Mouse (Mus musculus) 3T3-L1 (cell line): ENCODE measurements at regions not wholly inside any gene's neighbourhood (a gene's known extent, or its start where the extent isn't known, plus 50 kb on each side); places are given as distances from the start of the nearest gene placed in this dataset.

ENCODE experiments used
- DNase-seq: peaks from one replicate; pipeline ENCODE4 v3.0.0-alpha.2; 2015; ENCODE audit warnings: low read depth, low spot score

- peak; percentile 5 for DNase-seq
These were observed 55.3 kb upstream of the Ccnd2 start for GRCm38 (mm10) chr6:127207308-127207707.

- DNase-seq = no peak
These were observed 61.4 kb upstream of the Ccnd2 start for GRCm38 (mm10) chr6:127213355-127213754.

GRCm38 (mm10) chr6:127215915-127216314, 63.9 kb upstream of the Ccnd2 start:
- DNase-seq = no peak

- no peak for DNase-seq
These were observed 66.8 kb upstream of the Ccnd2 start for GRCm38 (mm10) chr6:127218634-127219445.

DNA sequence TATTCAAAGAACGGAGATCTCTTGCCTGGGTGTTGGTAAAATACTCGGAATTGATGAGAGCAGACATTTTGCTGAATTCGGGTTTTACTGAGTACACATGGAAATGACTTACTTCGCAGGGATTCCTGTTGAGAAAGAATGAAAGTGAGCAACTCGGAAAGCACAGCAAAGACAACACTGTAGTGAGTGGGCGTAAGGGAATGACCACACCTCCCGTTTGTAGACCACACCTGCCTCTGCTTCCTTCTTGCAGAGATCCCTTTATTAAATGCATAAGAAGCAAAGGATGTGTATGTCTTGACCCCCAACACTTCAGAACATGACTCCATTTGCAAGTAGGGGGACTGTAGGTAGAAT, 67.4 kb upstream of the Ccnd2 start:
- no peak for DNase-seq

- no peak for DNase-seq
These were observed 74.4 kb upstream of the Ccnd2 start for GRCm38 (mm10) chr6:127226242-127226983.

DNA sequence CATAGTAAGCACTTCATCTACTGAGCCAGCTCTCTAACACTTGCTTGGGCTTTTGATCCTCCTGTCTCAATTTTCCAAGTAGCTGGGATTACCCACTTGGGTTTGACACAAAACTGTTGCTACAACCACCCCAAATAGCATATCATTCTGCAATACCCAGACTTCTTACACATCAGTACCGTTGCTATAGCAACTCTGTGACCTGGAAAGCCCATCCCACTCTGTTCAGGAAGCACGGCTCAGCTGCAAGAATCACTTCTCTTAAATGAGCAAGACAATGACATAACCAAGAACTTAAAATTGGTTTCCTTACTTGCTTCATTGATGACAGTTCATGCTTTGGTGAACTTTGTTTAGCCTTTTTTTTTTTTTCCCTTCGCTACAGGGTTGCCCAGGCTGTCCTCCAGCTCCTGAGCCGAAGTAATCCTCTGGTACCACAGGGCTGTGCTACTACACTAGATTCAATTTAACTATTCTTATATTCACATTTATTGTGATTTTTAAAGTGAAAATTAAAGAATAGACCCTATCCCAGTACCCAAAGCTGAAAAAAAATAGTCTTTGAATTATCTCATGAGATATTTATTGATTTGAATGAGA, 84.6 kb upstream of the Ccnd2 start:
- no peak for DNase-seq

DNA sequence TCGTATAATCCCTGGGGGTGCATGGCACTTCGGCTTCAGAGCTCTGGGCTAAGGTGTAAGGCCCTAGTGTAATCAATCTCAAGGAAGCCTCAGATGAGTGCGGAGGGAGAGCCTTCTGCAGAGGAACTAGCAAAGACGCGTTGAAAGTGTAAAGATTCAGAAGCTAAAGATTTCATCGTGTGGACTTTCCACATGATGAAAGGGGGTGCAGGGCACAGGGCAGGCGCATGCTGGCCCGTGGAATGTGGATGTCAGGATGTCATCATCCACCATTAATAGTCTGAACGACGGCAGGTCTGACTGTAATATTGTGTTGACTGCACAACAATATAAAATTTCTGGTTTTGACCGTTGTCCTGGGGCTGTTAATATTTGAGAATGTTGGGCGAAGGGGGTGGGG, 85.2 kb upstream of the Ccnd2 start:
- DNase-seq = no peak

DNA sequence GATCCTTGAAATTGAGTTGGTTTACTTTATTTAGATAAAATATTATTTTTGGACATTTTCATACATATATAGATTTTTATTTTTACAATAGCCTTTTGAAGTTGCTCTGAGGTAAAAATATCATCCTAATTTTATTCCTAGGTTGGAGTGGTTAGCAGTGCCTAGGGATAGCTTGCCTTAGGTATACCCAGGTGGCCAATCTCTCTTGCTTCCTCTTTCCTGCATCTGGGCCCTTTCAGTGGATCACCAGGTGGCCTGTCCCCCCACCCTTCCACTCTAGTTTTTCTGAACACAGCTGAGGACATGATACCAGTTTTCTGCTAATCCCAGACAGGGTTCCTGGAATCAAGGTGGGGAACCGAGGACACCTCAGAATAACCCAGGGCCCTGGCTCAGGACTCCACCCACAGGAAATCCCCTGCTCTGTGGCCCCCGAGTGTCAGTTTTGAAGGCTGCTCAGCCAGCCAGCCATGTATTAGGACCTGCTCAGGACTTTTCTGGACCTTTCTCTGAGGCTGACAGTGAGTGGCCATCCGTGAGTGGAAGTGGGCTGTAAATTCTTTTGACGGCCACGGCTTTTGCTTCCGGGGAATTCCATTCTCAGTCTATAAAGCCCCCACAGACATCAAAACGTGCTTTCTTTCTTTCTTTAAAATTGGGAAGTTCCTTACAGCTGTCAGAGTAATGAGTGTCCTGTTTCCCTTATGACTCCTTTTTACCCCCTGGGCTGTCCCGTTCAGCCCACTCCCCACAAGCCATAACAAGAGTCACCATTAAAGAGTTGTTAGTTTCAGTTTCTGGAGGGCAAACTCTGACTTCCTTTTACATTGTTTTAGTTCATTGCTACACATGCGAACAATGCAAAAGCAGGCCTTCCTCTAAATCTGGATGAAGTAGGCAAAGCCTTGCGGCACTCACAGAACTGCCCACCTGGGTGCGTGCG, 87.8 kb upstream of the Ccnd2 start:
- no peak for DNase-seq

GRCm38 (mm10) chr6:127240472-127241375, 88.7 kb upstream of the Ccnd2 start:
- no peak for DNase-seq

DNA sequence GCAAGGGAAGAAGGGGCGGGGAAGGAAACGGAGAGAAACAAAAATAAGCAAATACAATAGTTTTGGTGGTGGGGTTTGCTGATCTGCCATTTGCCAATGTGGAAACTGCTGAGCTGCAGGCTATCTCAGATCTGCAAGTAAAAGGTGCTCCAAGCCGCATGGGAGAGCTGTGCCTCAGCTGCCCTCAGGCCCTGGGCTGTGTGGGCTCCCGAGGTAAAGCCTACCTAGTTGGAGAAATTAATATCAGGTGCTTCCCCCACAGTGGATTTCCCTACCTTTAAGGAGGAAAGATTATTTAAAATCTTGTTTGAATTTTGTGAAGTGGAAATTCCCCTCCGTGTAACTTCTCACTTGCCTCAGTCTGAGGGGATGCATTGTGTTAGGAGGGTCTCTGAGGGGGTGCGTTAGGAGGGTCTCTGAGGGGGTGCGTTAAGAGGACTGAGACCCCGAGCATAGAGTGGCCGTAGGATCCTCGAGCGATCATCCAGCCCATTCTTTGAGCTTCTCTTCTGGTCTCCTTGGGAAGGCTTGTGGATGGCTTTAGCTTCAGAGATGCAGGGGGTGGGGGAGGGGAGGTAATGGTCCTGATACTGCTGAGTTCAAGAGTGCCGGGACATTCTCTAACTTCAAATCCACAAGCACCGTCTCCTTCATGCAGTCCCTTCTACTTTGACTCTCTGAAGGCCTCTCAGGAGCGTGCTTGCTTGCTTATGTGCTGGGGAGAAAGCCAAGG, 89.9 kb upstream of the Ccnd2 start:
- no peak for DNase-seq

DNA sequence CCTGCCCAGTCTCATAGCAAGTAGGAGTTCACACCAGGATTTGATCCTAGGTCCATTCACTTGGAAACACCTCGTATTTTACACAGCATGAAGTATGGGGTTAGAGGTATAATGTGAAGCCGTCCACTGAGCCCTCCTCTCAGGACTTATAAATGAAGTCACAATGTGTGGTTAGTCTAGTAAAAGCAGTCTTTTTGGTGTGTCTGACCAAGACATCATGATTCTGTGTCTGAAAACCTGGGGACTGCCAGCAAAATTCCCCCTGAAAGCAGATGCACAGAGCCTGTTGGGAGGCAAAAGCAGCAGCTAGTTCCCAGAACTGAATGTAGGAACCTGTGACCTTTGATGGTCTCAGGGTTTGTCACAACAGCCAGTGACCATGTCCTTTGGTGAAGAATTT, 91.0 kb upstream of the Ccnd2 start:
- DNase-seq = no peak

DNA sequence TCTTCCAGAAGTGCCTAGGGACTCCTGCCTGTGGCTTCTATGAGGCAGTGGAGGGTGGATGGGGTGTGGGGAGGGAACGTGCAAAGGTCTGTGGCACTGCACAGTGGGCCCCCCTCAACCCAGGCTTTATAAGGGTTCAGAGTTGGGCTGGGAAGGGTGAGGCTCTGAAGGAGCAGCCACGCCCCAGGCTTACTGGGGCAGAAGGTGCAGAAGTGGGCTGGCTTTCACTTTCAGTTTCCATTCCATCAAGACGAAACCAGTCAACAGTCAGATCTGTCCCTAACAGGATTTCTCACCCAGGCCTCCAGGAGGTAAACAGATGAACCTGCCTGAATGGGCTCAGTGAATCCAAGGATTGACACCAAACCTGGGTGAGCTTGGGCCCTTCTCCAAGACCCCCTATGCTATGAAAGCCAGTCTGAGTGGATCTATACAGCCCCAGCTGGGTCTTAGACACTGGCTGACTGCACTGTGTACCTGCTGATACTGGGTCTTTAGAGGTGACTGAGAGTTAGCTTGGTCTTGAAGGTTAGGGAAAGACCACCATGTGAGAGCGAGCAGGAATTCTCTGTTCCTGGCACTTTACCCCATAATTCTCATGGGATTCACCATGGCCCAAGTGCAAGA, 93.9 kb upstream of the Ccnd2 start:
- DNase-seq = peak; percentile 58

DNA sequence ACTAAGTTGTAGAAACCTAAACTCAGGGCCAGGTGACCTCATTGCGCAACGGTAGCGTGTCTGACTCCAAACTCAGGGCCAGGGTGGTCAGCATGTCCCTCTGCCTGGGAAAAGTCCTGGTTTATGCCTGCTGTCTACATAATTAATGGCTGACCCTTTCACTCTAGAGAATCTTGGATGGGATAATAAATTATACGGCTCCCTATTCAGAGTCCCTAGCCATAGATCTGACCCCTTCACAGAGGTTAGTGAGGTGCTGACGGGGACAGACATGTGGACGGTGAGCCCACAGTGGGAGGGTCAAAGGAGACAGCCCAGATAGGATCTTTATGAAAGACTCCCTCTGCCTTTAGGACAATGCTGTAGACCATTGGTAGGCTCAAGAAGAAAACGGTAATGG, 94.7 kb upstream of the Ccnd2 start:
- DNase-seq = no peak

DNA sequence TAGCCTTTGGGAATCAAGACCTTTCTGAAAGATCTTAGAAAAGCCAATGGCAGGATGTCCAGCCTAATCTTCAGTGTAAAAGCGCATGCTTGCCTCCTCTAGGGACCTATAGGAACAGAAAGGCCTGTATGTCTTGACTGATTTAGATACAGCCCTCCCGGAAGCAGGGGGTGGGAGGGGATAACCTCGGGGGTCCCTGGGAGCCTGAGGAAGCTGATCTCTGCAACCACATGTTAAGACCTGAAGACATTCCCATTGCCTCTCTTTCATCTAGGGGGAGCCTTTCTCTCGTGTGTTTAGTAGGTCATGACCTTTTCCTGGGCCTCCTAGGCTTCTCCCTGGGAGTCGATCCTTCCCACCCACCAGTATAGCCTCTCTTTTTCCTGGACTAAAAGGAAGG, 95.3 kb upstream of the Ccnd2 start:
- DNase-seq = no peak

GRCm38 (mm10) chr6:127250181-127250873, 98.3 kb upstream of the Ccnd2 start:
- no peak for DNase-seq

- no peak for DNase-seq
These were observed 99.1 kb upstream of the Ccnd2 start for GRCm38 (mm10) chr6:127250874-127251670.

DNA sequence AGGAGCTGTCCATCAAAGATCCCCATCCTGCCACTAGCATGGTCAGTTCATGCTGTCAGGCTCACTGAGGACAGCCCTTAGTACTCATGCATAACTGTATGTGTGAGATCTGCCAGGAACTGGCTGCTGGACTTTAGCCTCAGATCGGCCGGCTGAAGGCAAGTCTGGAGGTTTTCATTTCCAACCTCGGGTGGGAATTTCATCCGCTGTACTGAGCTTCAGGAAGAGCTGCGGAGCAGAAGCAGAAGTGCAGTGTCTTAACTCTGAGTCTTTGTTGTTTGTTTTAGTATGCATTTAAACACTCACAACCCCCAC, 99.6 kb upstream of the Ccnd2 start:
- no peak for DNase-seq
